Mouse (Mus musculus) cerebellum, postnatal 14 days (tissue): ENCODE measurements at regions not wholly inside any gene's neighbourhood (a gene's known extent, or its start where the extent isn't known, plus 50 kb on each side); places are given as distances from the start of the nearest gene placed in this dataset.
A peak's percentile ranks its signal among the peaks of the same experiment; 100 is the strongest.

Experiments
- DNase-seq, 2 experiments: peaks; one replicate each; pipeline ENCODE4 v3.0.0; 2021; ENCODE audit warnings: mixed read lengths in 2 of 2

- peak; percentile 20 to 51 for DNase-seq
These were observed 89.1 kb upstream of the Chl1 start for GRCm38 (mm10) chr6:103421013-103421933.

GRCm38 (mm10) chr6:103430933-103431594 lies 79.3 kb upstream of the Chl1 start:
- DNase-seq: peak; percentile 3 to 17

- no peak for DNase-seq
These were observed 78.8 kb upstream of the Chl1 start for GRCm38 (mm10) chr6:103431595-103431957.
